Mouse (Mus musculus): ENCODE results near the gene Cuedc1.

DNA sequence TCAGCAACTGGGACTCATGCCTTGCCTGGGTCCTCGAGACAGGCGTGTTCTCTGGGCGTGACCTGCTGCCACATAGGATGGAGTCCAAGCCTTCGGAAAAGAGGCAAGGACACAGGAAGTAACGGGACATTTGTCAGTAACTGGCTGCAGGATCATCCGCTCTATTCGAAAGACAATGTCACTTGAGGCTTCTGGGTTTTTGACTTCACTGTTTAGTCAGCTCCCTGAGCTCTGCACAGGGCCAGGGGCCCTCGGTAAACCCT is 8.4 kb downstream of the Cuedc1 start:
- TF ChIP-seq CTCF (IDR thresholded peaks at IDR 0.05; ENCODE audit: low read depth, low read length) (no peak), POLR2A (IDR thresholded peaks at IDR 0.05; ENCODE audit: insufficient read depth, low read length) (no peak), EP300 (IDR thresholded peaks at IDR 0.05; ENCODE audit: insufficient read depth, low read depth, low read length) (no peak)
